Mouse (Mus musculus) MEL (cell line): ENCODE results near the gene D430042O09Rik. TPM values are rescaled to one million over a fixed set of nuclear protein-coding genes. Genes with fewer than 3 reads are reported as not detected.

Experiments used
- DNase-seq: peaks from one replicate; pipeline ENCODE4 v3.0.0; 2011; ENCODE audit warnings: low read depth, low spot score
- H3K27ac ChIP-seq: 2 replicates; pipeline ENCODE4 v1.5.1; 2012; ENCODE audit warnings: low read depth, mild to moderate bottlenecking, control low read depth, low read length, moderate library complexity; ENCODE audit not compliant: control insufficient read depth
- H3K27me3 ChIP-seq, 2 experiments: fragments of 150-350 bp in 1 of 2; sonication (generic) in 1 of 2; 2 replicates each; pipeline ENCODE4 v1.6.1; 2012; ENCODE audit warnings: low read length in 2 of 2, mild to moderate bottlenecking in 2 of 2, improper control_type of control experiment in 1 of 2, moderate library complexity in 1 of 2; ENCODE audit not compliant: insufficient read depth in 2 of 2, control insufficient read depth in 1 of 2
- H3K36me3 ChIP-seq, 2 experiments: 2 replicates each; pipeline ENCODE4 v1.6.1; 2012 to 2014; ENCODE audit warnings: low read length in 2 of 2, improper control_type of control experiment in 1 of 2, inconsistent platforms in 1 of 2, mild to moderate bottlenecking in 1 of 2; ENCODE audit not compliant: insufficient read depth in 2 of 2, control insufficient read depth in 1 of 2
- H3K4me1 ChIP-seq, 2 experiments: fragments of 150-350 bp in 1 of 2; sonication (generic) in 1 of 2; 2 replicates each; pipeline ENCODE4 v1.6.1; 2012; ENCODE audit warnings: low read length in 2 of 2, improper control_type of control experiment in 1 of 2, mild to moderate bottlenecking in 1 of 2; ENCODE audit not compliant: insufficient read depth in 2 of 2, control insufficient read depth in 1 of 2
- H3K4me3 ChIP-seq, 2 experiments: fragments of 150-350 bp in 1 of 2; sonication (generic) in 1 of 2; 2 replicates each; pipeline ENCODE4 v1.5.1; 2012; ENCODE audit warnings: low read depth in 2 of 2, low read length in 2 of 2, mild to moderate bottlenecking in 2 of 2, moderate library complexity in 2 of 2, control low read depth in 1 of 2, improper control_type of control experiment in 1 of 2; ENCODE audit not compliant: control insufficient read depth in 1 of 2, insufficient read depth in 1 of 2
- H3K79me2 ChIP-seq: 2 replicates; pipeline ENCODE4 v1.6.1; 2012; ENCODE audit warnings: mild to moderate bottlenecking, low read length, moderate library complexity; ENCODE audit not compliant: control insufficient read depth, poor library complexity, insufficient read depth
- H3K9ac ChIP-seq: 2 replicates; pipeline ENCODE4 v1.6.1; 2012; ENCODE audit warnings: low read depth, mild to moderate bottlenecking, control low read depth, low read length, moderate library complexity; ENCODE audit not compliant: control insufficient read depth, poor library complexity, severe bottlenecking
- H3K9me3 ChIP-seq: fragments of 150-350 bp; sonication (generic); replicated peaks from 2 replicates; pipeline ENCODE4 v1.6.1; 2012; ENCODE audit warnings: mild to moderate bottlenecking, low read length, improper control_type of control experiment, moderate library complexity; ENCODE audit not compliant: insufficient read depth
- BHLHE40 ChIP-seq: IDR thresholded peaks from 2 replicates; pipeline ENCODE4 v1.6.1; 2012; ENCODE audit warnings: low read depth, mild to moderate bottlenecking, inconsistent platforms, low read length, improper control_type of control experiment, borderline replicate concordance
- CTCF ChIP-seq, 3 experiments: IDR thresholded peaks in 2 of 3; conservative IDR thresholded peaks in 1 of 3; 2 replicates each; pipeline ENCODE4 v1.5.1; 2011 to 2012; ENCODE audit warnings: low read length in 3 of 3, low read depth in 2 of 3, mild to moderate bottlenecking in 2 of 3, improper control_type of control experiment in 1 of 3, inconsistent platforms in 1 of 3, mixed read lengths in 1 of 3, moderate library complexity in 1 of 3; ENCODE audit not compliant: control insufficient read depth in 1 of 3, insufficient read depth in 1 of 3, poor library complexity in 1 of 3, severe bottlenecking in 1 of 3
- ETS1 ChIP-seq: IDR thresholded peaks from 2 replicates; pipeline ENCODE4 v1.6.1; 2012; ENCODE audit warnings: low read depth, mild to moderate bottlenecking, inconsistent platforms, low read length, improper control_type of control experiment, moderate library complexity
- GATA1 ChIP-seq: IDR thresholded peaks from 2 replicates; pipeline ENCODE4 v1.6.1; 2011; ENCODE audit warnings: low read depth, low read length, improper control_type of control experiment
- JUND ChIP-seq: IDR thresholded peaks from 2 replicates; pipeline ENCODE4 v1.6.1; 2011; ENCODE audit warnings: low read depth, mild to moderate bottlenecking, improper control_type of control experiment, low read length
- MAX ChIP-seq: IDR thresholded peaks from 2 replicates; pipeline ENCODE4 v1.6.1; 2011; ENCODE audit warnings: low read length, improper control_type of control experiment
- MEF2A ChIP-seq: IDR thresholded peaks from 2 replicates; pipeline ENCODE4 v1.6.1; 2014; ENCODE audit warnings: low read depth, mild to moderate bottlenecking, inconsistent platforms, low read length, improper control_type of control experiment; ENCODE audit not compliant: poor library complexity, insufficient replicate concordance, severe bottlenecking; ENCODE audit errors: extremely low read depth
- MYB ChIP-seq: IDR thresholded peaks from 2 replicates; pipeline ENCODE4 v1.6.1; 2011; ENCODE audit warnings: mild to moderate bottlenecking, low read depth, low read length, improper control_type of control experiment
- POLR2A ChIP-seq, 2 experiments: IDR thresholded peaks; 2 replicates each; pipeline ENCODE4 v1.6.1; 2011 to 2012; ENCODE audit warnings: low read length in 2 of 2, mild to moderate bottlenecking in 2 of 2, control low read depth in 1 of 2, improper control_type of control experiment in 1 of 2, low read depth in 1 of 2, moderate library complexity in 1 of 2; ENCODE audit not compliant: control insufficient read depth in 1 of 2, insufficient read depth in 1 of 2, poor library complexity in 1 of 2
- POLR2AphosphoS2 ChIP-seq: IDR thresholded peaks from 2 replicates; pipeline ENCODE4 v1.6.1; 2011; ENCODE audit warnings: low read length, improper control_type of control experiment
- RCOR1 ChIP-seq: IDR thresholded peaks from 2 replicates; pipeline ENCODE4 v1.6.1; 2012; ENCODE audit warnings: low read depth, mild to moderate bottlenecking, inconsistent platforms, low read length, improper control_type of control experiment
- SMC3 ChIP-seq: IDR thresholded peaks from 2 replicates; pipeline ENCODE4 v1.6.1; 2011; ENCODE audit warnings: low read depth, low read length, improper control_type of control experiment
- TAL1 ChIP-seq: IDR thresholded peaks from 2 replicates; pipeline ENCODE4 v1.6.1; 2012; ENCODE audit warnings: mild to moderate bottlenecking, inconsistent platforms, low read length, moderate library complexity, mixed read lengths
- UBTF ChIP-seq: IDR thresholded peaks from 2 replicates; pipeline ENCODE4 v1.6.1; 2012; ENCODE audit warnings: low read depth, mild to moderate bottlenecking, inconsistent platforms, low read length, improper control_type of control experiment, moderate library complexity, borderline replicate concordance; ENCODE audit not compliant: insufficient read depth
- ZC3H11A ChIP-seq: IDR thresholded peaks from 2 replicates; pipeline ENCODE4 v1.6.1; 2012; ENCODE audit warnings: low read depth, mild to moderate bottlenecking, inconsistent platforms, low read length, improper control_type of control experiment
- polyA plus RNA-seq, 2 experiments: library from polyadenylated mRNA; stranded (reverse) in 1 of 2; unstranded in 1 of 2; fragments of >175 nt in 1 of 2; fragments of >200 nt in 1 of 2; gene quantifications; 2 replicates each; pipeline versions ENCODE4 v1.2.1 to v1.2.4; 2012; ENCODE audit warnings: low replicate concordance in 2 of 2, low read depth in 1 of 2; ENCODE audit not compliant: insufficient read length in 2 of 2, insufficient read depth in 1 of 2, missing spikeins in 1 of 2
- total RNA-seq: library from RNA; depleted of rRNA; stranded (reverse); fragments of 300-350 nt; gene quantifications from 2 replicates; pipeline ENCODE4 v1.2.3, GENCODE M21; 2012

The D430042O09Rik gene
- total and polyA plus RNA-seq, 3 experiments: 6.2 to 12.8 TPM; not detected in 1

DNA sequence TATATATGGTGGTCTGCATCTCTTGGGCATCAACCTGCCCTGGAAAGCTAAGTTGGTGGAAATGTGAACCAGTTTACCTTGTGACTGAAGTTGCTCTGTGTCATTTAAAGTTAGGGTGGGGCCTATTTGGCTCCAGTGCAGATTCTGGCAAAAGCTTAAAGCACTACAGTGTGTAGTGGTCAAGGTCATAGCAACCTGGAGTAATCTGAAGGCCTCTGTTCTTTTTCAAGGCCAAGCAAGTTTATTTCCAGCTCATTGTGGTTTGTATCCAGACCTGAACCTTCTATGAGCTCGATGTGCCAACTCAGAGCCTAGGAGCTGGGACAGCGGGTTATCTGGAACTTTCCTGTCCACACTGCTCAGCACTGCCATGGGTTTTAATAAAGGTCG lies 45.6 kb downstream of the D430042O09Rik start (continued):
- TF ChIP-seq UBTF (no peak), ZC3H11A (no peak), CTCF (IDR thresholded peaks at IDR 0.05 in 2 of 3, conservative IDR thresholded peaks at IDR 0.05 in 1 of 3; ENCODE audit: control insufficient read depth in 1 of 3, insufficient read depth in 1 of 3, low read depth in 2 of 3, low read length in 3 of 3, poor library complexity in 1 of 3, severe bottlenecking in 1 of 3) (no peak), MAX (no peak)

DNA sequence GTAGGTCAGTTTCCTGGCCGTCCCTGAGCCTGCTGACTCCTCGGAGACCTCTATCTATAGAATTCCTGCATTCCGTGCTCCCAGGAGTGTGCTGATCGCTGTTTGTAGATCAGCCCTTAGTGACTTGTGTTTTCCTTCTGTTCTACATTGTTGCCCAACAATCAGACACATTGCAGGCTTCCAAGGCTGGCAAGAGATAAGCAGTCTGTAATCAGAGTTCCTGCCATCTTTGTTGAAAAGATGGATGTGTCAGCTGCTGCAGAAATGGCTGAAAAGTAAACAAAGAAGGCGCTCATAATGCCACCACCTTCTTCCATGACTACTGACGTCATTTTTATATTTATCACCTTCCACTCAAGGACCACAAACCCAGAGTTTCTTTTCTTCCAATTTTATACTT lies 49.1 kb downstream of the D430042O09Rik start:
- H3K27me3 ChIP-seq: no peaks in the 10 kb centered on the region
- no peak overlapping the region for H3K4me3 ChIP-seq
- H3K27ac ChIP-seq: no peak overlapping the region
- no peaks in the 10 kb centered on the region for H3K79me2 ChIP-seq
- H3K9me3 ChIP-seq: no peaks in the 10 kb centered on the region
- H3K4me1 ChIP-seq: no peaks in the 10 kb centered on the region
- H3K36me3 ChIP-seq: no peaks in the 10 kb centered on the region; a peak in 1 of 4 replicates
- no peak overlapping the region for H3K9ac ChIP-seq
- DNase-seq: no peak
- TF ChIP-seq GATA1 (0 out of 2 replicates have a peak, but pooled peaks have one; percentile 12), TAL1 (no peak), CTCF (IDR thresholded peaks at IDR 0.05 in 2 of 3, conservative IDR thresholded peaks at IDR 0.05 in 1 of 3; ENCODE audit: control insufficient read depth in 1 of 3, insufficient read depth in 1 of 3, low read depth in 2 of 3, low read length in 3 of 3, poor library complexity in 1 of 3, severe bottlenecking in 1 of 3) (no peak)
- TF ChIP-seq, all 39 proteins: peak for 1

DNA sequence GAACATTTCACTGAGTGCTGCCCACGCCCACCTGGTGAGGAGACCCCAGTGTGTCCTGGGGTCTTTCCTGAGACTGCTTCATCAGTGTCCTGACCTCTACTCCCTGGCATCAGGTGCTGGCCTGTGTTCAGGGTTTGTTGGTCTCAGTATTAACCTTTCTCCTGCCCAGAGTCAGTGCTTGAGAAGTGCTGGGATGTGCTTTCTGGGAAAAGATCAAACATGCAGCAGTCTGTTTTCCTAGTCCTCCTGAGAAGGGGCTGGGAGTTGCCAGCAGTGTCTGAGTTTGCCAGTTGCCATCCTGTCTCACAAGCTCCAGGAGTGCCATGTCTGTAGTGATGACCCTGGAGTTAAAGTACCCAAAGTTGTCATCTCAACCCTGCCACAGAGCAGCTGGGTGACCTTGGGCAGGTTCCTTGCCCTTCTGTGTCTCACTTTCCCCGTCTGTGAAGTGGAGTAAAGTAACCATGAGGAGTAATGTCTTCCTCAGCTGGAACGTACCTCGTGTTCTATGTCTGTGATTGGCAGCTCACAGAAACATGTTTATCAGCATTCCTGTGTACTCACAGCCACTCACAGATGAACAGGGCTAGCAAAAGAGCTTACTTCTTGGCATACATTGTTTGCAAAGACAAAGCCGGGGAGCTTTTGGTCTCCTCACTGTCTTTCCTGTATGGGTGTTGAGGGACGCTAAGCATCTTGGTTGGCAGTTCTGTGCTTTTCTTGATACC lies 50.4 kb downstream of the D430042O09Rik start:
- no peaks in the 10 kb centered on the region for H3K79me2 ChIP-seq
- H3K9ac ChIP-seq: no peak overlapping the region
- H3K9me3 ChIP-seq: no peaks in the 10 kb centered on the region
- no peak overlapping the region for H3K27ac ChIP-seq
- no peak for DNase-seq
- no peak overlapping the region for H3K4me3 ChIP-seq
- no peaks in the 10 kb centered on the region for H3K27me3 ChIP-seq
- H3K4me1 ChIP-seq: no peaks in the 10 kb centered on the region
- no peaks in the 10 kb centered on the region; a peak in 1 of 4 replicates for H3K36me3 ChIP-seq
- TF ChIP-seq JUND (no peak), UBTF (no peak), MEF2A (no peak), SMC3 (no peak), MYB (no peak), ETS1 (no peak), BHLHE40 (no peak), RCOR1 (no peak), POLR2A (IDR thresholded peaks at IDR 0.05; ENCODE audit: control insufficient read depth in 1 of 2, insufficient read depth in 1 of 2, low read depth in 1 of 2, low read length in 2 of 2, poor library complexity in 1 of 2) (no peak), POLR2AphosphoS2 (no peak), MAX (no peak)
